Mouse (Mus musculus) limb, embryonic 14.5 days (tissue): ENCODE measurements at regions not wholly inside any gene's neighbourhood (a gene's known extent, or its start where the extent isn't known, plus 50 kb on each side); places are given as distances from the start of the nearest gene placed in this dataset.

Source experiments
- ATAC-seq: fragments of 200-750 bp; cut with Nextera tagmentation; 2 replicates; pipeline ENCODE4 v1.8.0; 2017; ENCODE audit warnings: low read depth, moderate number of reproducible peaks, moderate TSS enrichment; ENCODE audit not compliant: low FRiP score
- DNase-seq: peaks from one replicate; pipeline ENCODE4 v3.0.0-alpha.2; 2015; ENCODE audit warnings: low spot score
- H3K27ac ChIP-seq: fragments of 300-500 bp; sonication (generic); replicated peaks from 2 replicates; pipeline ENCODE4 v1.5.1; 2014; ENCODE audit warnings: low read depth, mild to moderate bottlenecking, low read length, moderate library complexity, mixed read lengths
- H3K27me3 ChIP-seq: fragments of 300-500 bp; sonication (generic); 2 replicates; pipeline ENCODE4 v1.6.1; 2014; ENCODE audit warnings: low read length, mixed read lengths; ENCODE audit not compliant: control insufficient read depth, insufficient read depth
- H3K36me3 ChIP-seq: fragments of 300-500 bp; sonication (generic); 2 replicates; pipeline ENCODE4 v1.6.1; 2014; ENCODE audit warnings: mild to moderate bottlenecking, low read length, moderate library complexity, mixed read lengths; ENCODE audit not compliant: control insufficient read depth, insufficient read depth
- H3K4me1 ChIP-seq: fragments of 300-500 bp; sonication (generic); 2 replicates; pipeline ENCODE4 v1.6.1; 2014; ENCODE audit warnings: antibody characterized with exemption, low read length, mixed read lengths; ENCODE audit not compliant: control insufficient read depth, insufficient read depth
- H3K4me2 ChIP-seq: fragments of 300-500 bp; sonication (generic); replicated peaks from 2 replicates; pipeline ENCODE4 v1.6.1; 2014; ENCODE audit warnings: low read depth, mild to moderate bottlenecking, low read length, moderate library complexity; ENCODE audit not compliant: severe bottlenecking
- H3K4me3 ChIP-seq: fragments of 300-500 bp; sonication (generic); replicated peaks from 2 replicates; pipeline ENCODE4 v1.5.1; 2014; ENCODE audit warnings: low read length
- H3K9ac ChIP-seq: fragments of 300-500 bp; sonication (generic); 2 replicates; pipeline ENCODE4 v1.6.1; 2014; ENCODE audit warnings: mild to moderate bottlenecking, low read depth, low read length, moderate library complexity; ENCODE audit not compliant: severe bottlenecking
- H3K9me3 ChIP-seq: fragments of 300-500 bp; sonication (generic); 2 replicates; pipeline ENCODE4 v1.6.1; 2016; ENCODE audit warnings: low read length; ENCODE audit not compliant: control insufficient read depth
- POLR2A ChIP-seq: fragments of 200-500 bp; IDR thresholded peaks from 2 replicates; pipeline ENCODE4 v1.8.0; 2012; ENCODE audit warnings: inconsistent platforms, mild to moderate bottlenecking, moderate library complexity, borderline replicate concordance; ENCODE audit not compliant: insufficient read depth, insufficient read length; ENCODE audit errors: extremely low read depth
- whole genome bisulfite sequencing: fragments of 180-500 bp; shearing (Covaris S2); extraction: QIAGEN DNeasy Blood & Tissue Kit; methylation state at CpG from one replicate; pipeline ENCODE4 v1.1.7; 2014; 5-methylcytosine and 5-hydroxymethylcytosine counted together

GRCm38 (mm10) chr1:26289582-26289981 is 397.7 kb downstream of the 4931408C20Rik start:
- DNase-seq, result peak; percentile 20
- WGBS, result 54% methylated on average over 2 of the region's 2 CpGs

GRCm38 (mm10) chr1:26282885-26283613 is 404.2 kb downstream of the 4931408C20Rik start:
- Histone ChIP-seq H3K9me3 (no peaks in the 10 kb centered on the region), H3K9ac (no peak overlapping the region), H3K27me3 (no peaks in the 10 kb centered on the region), H3K27ac (no peak overlapping the region), H3K4me1 (no peaks in the 10 kb centered on the region), H3K4me3 (no peak overlapping the region), H3K36me3 (no peaks in the 10 kb centered on the region), H3K4me2 (no peak overlapping the region)
- no peak for TF ChIP-seq POLR2A
- DNase-seq (no peak), ATAC-seq (no peak)
- 73% methylated on average over 4 of the region's 4 CpGs for WGBS

More at GRCm38 (mm10) chr1:26289582-26289981, 397.7 kb downstream of the 4931408C20Rik start:
- no peak for TF ChIP-seq POLR2A
- H3K4me3 ChIP-seq, result no peak overlapping the region
- no peak overlapping the region for H3K9ac ChIP-seq
- H3K27me3 ChIP-seq, result no peaks in the 10 kb centered on the region
- no peak overlapping the region for H3K4me2 ChIP-seq
- no peak overlapping the region for H3K27ac ChIP-seq
- no peak for ATAC-seq
- H3K36me3 ChIP-seq, result no peaks in the 10 kb centered on the region
- H3K4me1 ChIP-seq, result no peaks in the 10 kb centered on the region
- no peaks in the 10 kb centered on the region for H3K9me3 ChIP-seq

- TF ChIP-seq POLR2A, result no peak
- Histone ChIP-seq H3K27me3 (no peaks in the 10 kb centered on the region), H3K27ac (no peak overlapping the region), H3K9ac (no peak overlapping the region), H3K4me3 (no peak overlapping the region), H3K4me2 (no peak overlapping the region), H3K36me3 (no peaks in the 10 kb centered on the region), H3K4me1 (no peaks in the 10 kb centered on the region), H3K9me3 (no peaks in the 10 kb centered on the region)
- DNase-seq, result no peak
- ATAC-seq, result no peak
Observed at GRCm38 (mm10) chr1:26276606-26277005, 410.7 kb downstream of the 4931408C20Rik start.

GRCm38 (mm10) chr1:26243351-26243750 is 413.8 kb upstream of the Adgrb3 start:
- no peak overlapping the region for H3K27ac ChIP-seq
- H3K4me2 ChIP-seq, result no peak overlapping the region
- WGBS, result 76% methylated on average over 5 of the region's 5 CpGs
- H3K4me1 ChIP-seq, result no peaks in the 10 kb centered on the region
- no peak for DNase-seq
- no peak overlapping the region for H3K9ac ChIP-seq
- H3K9me3 ChIP-seq, result no peaks in the 10 kb centered on the region
- no peaks in the 10 kb centered on the region for H3K36me3 ChIP-seq
- no peak for TF ChIP-seq POLR2A
- H3K4me3 ChIP-seq, result no peak overlapping the region
- no peak for ATAC-seq
- H3K27me3 ChIP-seq, result no peaks in the 10 kb centered on the region

GRCm38 (mm10) chr1:26229291-26230053 is 400.0 kb upstream of the Adgrb3 start:
- H3K4me1 ChIP-seq, result no peaks in the 10 kb centered on the region
- no peaks in the 10 kb centered on the region for H3K27me3 ChIP-seq
- ATAC-seq, result no peak
- no peaks in the 10 kb centered on the region for H3K36me3 ChIP-seq
- WGBS, result 79% methylated on average over 8 of the region's 8 CpGs
- TF ChIP-seq POLR2A, result no peak
- no peak overlapping the region for H3K4me2 ChIP-seq
- DNase-seq, result no peak
- no peaks in the 10 kb centered on the region for H3K9me3 ChIP-seq
- H3K4me3 ChIP-seq, result no peak overlapping the region
- H3K27ac ChIP-seq, result no peak overlapping the region
- no peak overlapping the region for H3K9ac ChIP-seq
